Mouse (Mus musculus) adrenal gland, adult (tissue): ENCODE results near the gene Tenm4.

Experiments used
- DNase-seq, 2 experiments: peaks; one replicate each; pipeline ENCODE4 v3.0.0; 2022 to 2023; ENCODE audit warnings: low spot score in 1 of 2; ENCODE audit not compliant: inconsistent age in 2 of 2

Gene Tenm4

GRCm38 (mm10) chr7:96470821-96471220, 299.8 kb downstream of the Tenm4 start:
- DNase-seq = no peak

DNA sequence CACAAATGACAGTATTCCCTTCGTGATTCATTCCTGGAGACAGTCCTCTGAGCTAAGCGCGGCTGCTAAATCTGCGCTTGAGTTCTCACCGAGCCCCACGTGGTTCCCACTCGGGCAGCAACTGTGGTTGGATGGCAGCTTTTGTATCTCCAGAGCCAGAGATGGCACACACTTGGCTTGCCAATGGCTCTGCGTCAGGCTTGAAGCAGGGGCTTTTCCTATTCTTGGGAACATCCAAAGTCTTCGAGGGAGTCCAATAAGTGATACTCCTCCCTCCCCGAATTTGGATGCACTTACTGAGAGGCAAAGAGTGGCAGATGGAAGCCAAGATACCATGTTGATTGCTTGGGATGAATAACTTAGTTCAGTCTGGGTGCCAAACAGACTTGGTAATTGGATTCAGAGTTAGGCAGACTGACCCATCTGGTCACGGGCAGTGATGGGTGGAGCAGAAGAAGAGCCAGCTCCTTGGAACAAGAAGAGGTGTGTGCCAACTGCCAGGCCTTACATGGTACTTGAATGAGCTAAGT, 303.6 kb downstream of the Tenm4 start:
- no peak for DNase-seq

DNA sequence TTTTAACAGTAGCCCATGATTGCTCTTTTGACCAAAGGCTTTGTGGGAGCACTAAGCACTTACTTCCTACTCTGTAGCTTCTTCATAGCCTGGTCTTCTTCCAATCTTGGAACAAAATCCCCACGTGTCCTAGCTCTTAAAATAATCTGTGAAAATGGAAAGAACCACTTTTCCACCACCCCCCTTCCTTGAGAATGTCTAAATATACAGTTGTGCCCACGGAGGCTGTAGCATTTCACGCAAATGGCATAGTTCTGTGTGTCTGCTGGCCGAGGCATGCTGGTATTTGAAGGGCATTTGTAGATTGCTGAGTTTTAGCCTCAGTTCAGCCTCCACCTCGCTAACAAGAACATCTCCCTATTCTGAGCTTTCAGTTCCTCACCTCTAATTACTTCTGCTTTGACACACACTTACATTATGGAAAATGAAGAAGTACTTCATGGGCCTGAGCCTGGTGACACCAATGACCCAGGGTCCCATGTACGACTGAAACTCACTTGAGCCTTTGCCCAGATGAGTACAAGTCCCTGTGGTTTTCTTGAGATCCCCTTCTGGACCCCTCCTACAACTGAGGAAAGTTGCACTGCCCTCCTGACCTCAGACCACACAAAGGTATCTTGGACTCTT, 306.1 kb downstream of the Tenm4 start:
- DNase-seq = no peak

- DNase-seq = no peak
These were observed 308.1 kb downstream of the Tenm4 start for GRCm38 (mm10) chr7:96479139-96479538.

DNA sequence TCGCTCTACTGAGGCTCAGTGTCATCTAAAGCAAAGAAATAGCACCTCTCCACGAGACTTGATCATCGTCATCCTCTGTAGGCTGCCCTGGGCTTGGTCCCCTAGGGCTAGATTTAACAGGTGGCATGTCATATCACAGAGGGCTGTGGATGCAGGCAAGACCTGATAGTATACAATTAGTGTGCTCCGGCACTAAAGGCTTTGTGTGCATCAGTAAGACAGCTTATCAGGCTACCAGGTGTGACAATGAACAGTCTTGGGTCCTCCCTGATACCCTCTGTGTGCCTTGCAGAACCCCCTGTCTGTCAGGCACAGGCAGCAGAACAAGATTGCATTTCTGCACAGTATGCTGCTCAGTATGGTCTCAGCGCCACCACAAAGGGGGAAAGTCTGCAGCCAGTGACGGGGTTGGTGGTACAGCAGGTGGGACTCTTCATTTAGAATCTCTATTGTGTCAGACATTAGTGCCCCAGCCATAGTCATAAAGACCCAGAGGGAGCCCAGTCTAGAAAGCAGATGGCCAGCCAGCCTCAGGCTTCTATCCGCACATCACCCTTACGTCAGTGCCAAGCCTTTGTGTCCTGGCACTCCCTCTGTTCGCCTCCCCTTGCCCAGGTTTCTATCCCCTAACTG, 309.4 kb downstream of the Tenm4 start:
- DNase-seq = no peak

DNA sequence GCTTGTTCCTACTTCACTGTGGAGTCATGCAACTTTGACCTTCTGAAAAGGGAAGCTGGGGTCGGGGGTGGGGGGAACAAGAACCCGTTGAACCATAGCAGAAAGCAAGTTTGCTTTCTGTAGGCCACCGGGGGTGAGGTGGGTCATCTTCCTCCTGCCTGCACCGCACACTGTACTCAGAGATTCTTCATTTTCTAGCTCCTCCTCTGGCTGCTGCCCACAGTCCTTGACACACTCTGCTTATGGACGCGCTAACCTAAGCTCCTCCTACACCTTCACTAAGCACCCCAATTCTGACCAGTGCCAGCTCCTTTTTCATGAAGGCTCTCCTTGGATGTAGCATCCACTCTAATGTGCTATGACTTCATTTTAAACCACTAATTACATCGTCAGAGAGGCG, 311.9 kb downstream of the Tenm4 start:
- DNase-seq = peak in 1 of 2 experiments; percentile 25

- no peak for DNase-seq
These were observed 313.0 kb downstream of the Tenm4 start for GRCm38 (mm10) chr7:96484006-96484581.

- DNase-seq = no peak
These were observed 318.5 kb downstream of the Tenm4 start for GRCm38 (mm10) chr7:96489348-96490076.

- DNase-seq = no peak
These were observed 320.9 kb downstream of the Tenm4 start for GRCm38 (mm10) chr7:96491896-96492295.

DNA sequence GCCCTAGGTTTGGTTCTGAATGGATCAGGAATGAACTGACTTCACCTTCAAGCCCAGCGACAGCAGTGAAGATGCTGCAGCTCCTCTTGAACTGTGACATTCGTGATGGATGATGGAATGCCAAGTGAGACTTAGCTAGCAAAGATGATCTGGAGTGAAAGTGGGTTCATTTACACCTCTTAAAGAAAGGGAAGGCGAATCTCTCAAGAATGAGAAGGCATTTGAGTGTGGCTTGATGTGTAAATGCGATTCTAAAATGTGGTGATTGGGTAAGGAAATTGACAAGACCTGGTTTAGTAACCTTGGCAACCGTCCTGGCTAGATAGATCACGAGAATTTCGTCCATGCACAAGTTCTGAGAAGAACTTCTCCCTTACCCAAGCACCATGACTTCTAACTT, 321.6 kb downstream of the Tenm4 start:
- no peak for DNase-seq

DNA sequence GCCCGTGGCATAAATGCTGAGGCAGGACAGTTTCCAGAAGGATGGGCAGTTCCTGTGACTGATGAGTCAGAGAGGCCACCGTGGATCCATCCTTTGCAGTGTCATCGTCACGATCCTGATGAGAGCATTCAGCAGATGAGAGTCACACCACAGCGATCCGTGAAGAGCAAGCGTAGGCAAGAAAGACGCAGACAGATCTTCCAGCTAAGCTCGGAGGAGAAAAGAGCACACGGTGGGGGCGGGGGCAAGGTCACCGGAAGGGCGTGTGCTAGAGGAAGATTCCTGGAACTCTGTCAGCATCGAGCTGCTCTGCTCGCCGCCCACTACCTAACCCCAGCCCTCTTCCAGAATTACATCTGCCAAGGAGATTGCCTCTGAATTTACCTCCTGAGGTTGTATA, 323.0 kb downstream of the Tenm4 start:
- no peak for DNase-seq

- DNase-seq = no peak
These were observed 329.1 kb downstream of the Tenm4 start for GRCm38 (mm10) chr7:96500108-96500507.

- no peak for DNase-seq
These were observed 329.8 kb downstream of the Tenm4 start for GRCm38 (mm10) chr7:96500797-96501196.

DNA sequence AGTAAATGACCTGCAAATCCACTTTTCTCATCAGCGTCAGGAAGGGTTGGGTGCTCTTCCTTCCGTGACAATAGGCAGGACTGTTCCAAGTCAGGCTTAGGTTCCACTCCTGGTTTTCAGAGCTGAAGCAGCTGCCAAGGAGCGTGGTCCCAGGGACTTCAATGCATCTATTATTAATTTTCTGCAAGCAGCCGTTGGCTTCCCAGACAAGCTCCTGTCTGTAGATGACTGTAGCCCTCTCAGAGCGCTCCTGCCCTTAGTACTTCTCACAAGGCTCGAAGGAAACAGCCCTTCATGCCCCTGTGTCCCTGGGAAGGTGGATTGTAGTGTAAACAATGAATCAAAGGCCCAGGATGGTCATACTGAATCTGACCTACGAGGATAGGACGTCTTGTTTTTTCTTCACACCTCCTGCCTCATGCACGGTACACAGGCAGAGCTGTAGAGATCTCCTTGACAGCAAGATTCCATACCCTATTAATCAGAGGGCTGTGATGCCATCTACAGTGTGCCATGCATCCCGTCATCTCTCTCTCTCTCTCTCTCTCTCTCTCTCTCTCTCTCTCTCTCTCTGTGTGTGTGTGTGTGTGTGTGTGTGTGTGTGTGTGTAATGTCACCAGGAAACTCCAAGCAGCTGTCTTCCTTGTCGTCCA, 331.4 kb downstream of the Tenm4 start:
- no peak for DNase-seq

GRCm38 (mm10) chr7:96505538-96505937, 334.5 kb downstream of the Tenm4 start:
- DNase-seq = no peak

DNA sequence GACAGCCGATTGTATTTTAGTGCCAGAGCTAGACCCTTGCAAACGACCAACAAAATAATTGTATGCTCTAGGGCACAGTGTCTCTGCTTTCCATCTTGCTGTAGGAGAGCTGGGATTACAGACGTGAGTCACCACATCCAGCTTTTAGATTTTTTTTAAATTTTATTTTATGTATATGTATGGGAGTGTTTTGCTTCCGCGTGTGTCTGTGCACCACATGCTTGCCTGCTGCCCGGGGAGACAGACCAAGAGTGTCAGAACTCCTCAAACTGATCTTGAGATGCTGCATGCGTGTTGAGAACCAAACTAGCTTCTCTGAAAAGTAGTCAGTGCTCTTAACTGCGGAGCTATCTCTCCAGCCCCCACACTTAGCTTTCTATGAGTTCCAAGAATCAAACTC, 336.0 kb downstream of the Tenm4 start:
- no peak for DNase-seq

GRCm38 (mm10) chr7:96510396-96510795, 339.4 kb downstream of the Tenm4 start:
- no peak for DNase-seq

GRCm38 (mm10) chr7:96511018-96511609, 340.1 kb downstream of the Tenm4 start:
- no peak for DNase-seq

DNA sequence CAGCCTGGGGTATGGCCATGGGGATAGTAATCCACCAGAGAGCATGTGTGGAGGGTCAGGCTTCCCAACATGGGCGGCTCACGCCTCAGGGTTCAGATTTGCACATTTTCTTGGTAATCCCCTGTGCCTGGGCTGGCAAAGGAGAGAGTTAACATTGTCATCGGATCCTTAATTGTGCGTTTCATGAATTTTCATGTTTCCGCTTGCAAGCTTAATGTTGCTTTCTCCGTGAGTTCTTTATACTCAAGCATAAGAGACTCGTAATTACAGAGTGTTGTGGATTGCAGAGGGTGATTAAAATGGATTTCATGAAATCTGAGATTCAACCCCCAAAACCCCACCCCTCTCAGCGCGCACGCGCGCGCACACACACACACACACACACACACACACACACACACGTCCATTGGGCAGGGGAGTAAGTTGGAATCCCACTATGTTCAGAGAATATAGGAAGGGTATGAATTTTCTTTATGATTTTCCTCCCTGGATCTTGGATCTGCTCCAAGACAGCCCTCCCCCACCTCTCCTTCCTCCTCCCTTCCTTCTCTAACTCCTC, 341.0 kb downstream of the Tenm4 start:
- no peak for DNase-seq

DNA sequence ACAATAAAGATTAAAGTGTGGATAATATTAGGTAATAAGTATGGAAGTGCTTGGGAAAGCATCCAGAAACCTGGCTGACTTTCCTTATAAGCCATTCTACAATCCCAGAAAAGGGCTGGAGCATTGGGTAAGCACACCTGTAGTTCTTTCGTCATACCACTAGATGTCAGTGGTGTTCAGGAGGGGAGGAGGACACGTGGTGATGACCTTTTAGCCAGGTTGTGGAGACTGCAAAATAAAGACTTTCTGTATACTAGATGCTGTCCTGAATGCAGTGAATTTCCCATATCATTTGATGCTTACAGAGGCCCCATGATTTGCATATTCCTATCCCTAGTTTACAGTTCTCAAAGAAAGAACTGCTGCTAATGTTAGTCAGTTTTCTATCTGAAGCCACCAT, 348.2 kb downstream of the Tenm4 start:
- DNase-seq = peak; percentile 19 to 80

- DNase-seq = no peak
These were observed 350.9 kb downstream of the Tenm4 start for GRCm38 (mm10) chr7:96521956-96522355.
